Mouse (Mus musculus) ES-Bruce4 (cell line): Measurements from ENCODE around the gene Gm572.

Source experiments
- CTCF ChIP-seq: IDR thresholded peaks from one replicate; pipeline ENCODE4 v1.8.1; 2011; ENCODE audit warnings: low read depth, low read length
- EP300 ChIP-seq: IDR thresholded peaks from 2 replicates; pipeline ENCODE4 v1.6.1; 2011; ENCODE audit warnings: low read depth, low read length; ENCODE audit not compliant: insufficient read depth

- no peak for TF ChIP-seq CTCF
- TF ChIP-seq EP300, result no peak
Observed at GRCm38 (mm10) chr4:148612557-148612956, 30.6 kb upstream of the Gm572 start.
